Mouse (Mus musculus) c-Kit-positive CD71-positive TER-119-positive erythroid progenitor cells, embryonic 14.5 days (primary cell): ENCODE measurements around the gene Aaed1.

ENCODE experiments used
- DNase-seq: peaks from one replicate; pipeline ENCODE4 v3.0.0-alpha.2; 2013; ENCODE audit warnings: low spot score

Gene Aaed1

DNA sequence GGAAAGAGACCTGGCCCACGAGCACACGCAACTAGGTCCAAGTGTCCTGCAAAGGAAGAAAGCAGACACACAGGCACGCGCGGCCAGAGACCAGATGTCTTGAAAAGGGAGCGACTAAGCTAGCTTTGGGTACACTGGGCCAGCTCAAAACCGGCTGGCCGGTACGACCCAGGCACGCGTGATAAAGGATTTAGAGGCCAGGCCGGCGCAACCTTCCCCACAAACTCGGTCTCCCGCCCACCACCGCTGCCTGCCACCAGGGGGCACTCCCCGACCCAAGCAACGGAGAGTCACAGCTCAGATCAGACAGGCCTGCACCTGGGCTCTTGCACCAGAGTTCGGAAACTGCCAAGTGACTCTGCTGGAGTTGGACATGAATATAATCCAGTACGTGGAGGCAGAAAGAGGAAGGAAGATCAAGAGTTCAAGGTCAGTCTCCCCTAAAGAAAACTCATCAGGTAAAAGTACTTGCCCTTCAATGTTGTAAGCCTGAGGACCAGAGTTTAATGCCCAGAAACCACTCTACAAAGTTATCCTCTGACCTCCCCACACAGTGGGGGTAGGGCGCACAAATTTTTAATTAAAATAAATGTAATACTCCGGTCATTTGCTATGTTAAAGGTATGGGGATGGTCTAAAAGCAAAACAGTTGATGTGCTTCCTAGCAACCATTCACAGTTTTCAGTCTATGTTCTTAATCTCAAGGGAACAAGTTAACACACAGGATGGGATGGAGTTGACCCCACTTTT, 63.6 kb downstream of the Aaed1 start:
- peak; percentile 74 for DNase-seq

DNA sequence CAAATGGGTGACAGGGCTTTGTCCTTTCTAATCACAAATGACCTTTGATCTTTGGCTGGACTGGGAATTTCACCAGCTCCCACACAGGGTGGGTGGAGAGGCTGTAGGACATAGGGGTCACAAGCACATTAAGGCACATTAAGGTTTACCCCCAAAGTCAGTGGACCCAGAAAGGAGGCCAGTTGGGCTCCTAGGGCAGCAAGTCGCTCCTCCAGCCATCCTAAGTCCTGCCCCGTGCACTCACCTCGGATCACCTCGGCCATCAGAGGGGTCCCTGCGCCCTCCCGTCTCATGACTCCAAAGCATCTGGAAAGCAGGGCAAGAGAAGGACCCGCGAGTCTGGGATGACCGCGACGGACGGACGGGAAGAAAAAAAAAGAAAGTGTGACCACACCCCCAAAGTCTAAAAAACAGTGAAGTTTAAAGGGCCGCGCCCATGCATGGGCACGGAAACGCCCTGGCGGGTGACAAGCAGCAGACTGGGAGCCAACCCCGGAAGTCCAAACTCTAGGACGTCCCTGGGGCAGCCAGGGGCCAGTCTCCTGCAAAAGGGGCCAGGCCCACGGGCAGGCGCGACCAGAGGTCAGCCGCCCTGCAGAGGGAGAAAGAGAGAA, 64.2 kb downstream of the Aaed1 start:
- peak; percentile 62 for DNase-seq

DNA sequence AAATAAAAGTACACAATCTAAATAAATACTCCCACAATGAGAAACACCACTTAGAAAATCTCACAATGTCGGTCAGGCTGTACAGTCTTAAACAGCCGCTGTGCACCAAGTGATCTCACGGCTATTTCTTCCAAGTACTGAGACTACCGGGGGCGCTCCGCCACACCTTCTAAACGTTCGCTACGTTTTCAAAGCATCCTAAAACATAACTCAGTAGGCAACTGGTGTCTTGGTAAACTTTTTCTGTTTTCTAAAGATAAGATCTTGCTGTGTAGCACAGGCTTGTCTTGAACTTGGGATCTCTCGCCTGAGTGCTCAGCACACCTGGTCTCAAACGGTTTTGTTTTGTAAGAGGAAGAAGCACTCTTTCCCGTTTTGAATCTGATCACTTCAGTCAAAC, 66.4 kb downstream of the Aaed1 start:
- no peak for DNase-seq

DNA sequence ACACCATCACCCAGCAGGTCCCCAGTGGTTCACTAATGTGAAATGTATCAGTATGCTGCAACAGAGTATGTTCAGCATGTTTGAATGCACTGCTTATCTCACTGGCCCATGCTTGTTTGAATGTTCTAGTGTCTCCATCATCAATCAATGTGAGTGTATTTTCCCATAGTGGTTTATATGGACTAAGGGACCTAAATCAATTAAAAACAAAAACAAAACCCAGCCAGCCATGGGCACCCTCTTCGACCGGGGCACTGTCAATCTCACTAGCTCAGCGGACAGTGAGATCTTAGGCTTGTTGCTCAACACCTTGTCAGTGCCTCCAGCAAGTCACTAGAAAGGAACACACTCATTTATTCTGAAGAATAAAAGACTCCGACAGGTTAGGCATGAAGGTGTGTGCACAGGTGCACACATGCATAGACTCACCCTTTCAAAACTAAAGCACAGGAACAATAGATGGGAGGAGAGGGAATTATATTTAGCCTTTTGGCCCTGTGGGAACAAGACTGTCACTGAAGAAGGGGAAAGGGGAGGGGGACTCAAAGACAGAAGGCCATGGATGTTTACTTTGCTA, 67.7 kb downstream of the Aaed1 start:
- DNase-seq: no peak

DNA sequence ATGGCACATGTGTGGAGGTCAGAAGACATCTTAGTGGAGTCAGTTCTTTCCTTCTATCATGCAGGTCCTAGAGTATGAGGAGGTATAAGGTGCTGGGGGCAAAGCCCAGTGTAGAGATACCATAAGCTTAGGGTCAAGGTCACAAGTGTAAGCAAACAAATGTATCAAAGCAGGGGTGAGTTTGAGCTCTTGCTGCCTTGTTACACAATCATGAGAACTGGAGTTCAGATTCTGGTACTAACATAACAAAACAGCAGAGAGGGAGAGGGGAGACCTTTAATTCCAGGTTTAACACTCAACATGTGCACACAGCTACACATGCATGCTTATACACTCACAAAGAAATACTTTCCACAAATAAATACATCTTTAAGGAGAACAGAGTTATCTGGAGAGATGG, 69.8 kb downstream of the Aaed1 start:
- no peak for DNase-seq

DNA sequence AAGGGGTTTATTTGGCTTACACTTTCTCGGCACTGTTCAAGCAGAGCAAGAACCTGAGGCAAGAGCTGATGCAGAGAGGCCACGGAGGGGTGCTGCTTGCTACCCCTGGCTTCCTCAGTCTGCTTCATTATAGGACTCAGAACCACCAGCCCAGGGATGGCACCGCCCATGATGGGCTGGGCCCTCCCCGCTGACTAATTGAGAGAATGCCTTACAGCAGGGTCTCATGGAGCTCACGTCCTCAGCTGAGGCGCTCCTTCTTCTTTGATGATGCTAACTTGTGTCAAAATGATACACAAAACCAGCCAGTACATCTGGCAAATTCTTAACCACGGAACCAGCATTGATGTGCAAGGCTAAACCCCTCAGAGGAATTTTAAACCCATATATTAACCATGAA, 71.9 kb downstream of the Aaed1 start:
- no peak for DNase-seq

DNA sequence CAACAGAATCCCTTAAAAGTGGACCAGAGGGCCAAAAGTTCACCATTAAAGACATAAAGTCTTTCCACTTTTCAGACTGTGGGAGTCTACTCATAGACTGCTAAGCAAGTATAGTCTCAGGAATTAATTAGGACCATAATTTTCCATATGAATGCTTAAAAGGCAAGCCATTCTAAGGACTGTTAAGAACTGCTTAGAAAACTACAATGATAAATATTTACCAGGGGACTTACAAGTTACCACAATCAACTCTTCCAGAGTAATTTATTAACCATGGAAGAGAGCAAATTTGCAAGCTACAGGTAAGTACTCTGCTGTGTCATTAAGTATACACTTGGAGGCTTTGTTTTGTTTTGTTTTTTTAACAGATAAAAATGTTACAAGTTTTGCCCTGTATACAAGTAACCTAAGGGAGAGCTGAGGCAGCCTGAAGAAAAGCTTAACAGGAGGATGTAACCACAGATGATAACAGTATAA, 74.8 kb downstream of the Aaed1 start:
- DNase-seq: no peak

DNA sequence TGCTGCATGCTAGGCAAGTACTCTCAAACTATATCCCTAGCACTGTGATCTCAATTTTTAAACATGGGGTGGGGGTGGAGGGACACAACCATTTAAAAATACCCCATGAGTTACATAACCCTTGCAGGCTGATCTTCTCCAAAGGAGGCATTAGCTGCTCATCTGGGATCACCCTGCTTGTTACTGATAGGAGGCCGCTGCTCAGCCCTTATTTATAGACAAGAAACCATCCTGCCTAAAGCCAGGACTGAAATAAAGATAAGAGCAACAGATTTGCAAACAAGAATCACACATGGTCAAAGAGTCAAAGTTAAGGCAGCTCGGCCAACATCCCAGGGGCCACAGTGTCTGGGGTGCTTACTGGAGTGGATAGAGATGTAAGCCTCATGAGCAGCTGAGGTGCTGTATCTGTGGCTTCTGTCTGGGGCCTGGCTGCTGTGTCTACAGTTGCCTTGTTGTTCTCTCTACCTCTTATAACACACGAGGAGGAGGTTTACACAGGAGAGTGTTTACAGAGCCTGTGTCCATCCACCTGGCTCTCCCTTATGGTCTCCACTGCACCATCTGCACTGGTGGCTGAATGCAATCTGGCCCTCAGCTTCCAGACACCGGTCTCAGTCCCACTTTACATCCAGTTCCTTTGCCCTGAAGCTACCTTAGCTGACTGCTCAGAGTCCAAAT, 75.4 kb downstream of the Aaed1 start:
- DNase-seq: no peak

DNA sequence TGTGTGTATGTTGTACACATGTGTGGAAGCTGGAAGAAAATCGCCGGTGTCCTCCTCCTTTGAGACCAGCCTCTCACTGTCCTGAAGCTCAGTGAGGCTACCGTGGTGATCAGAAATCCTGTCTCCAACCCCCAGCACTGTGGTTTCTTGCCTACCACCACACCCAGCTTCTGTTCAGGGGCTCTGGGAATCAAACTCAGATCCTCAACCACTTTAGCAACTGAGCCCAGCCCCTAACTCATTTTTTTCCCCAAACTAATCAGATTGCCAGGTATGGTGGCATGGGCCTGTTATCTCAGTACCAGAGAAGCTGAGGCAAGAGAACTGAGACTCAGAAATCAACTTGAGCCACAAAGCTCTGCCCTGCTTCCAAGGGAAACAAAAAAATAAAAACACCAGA, 76.7 kb downstream of the Aaed1 start:
- no peak for DNase-seq

DNA sequence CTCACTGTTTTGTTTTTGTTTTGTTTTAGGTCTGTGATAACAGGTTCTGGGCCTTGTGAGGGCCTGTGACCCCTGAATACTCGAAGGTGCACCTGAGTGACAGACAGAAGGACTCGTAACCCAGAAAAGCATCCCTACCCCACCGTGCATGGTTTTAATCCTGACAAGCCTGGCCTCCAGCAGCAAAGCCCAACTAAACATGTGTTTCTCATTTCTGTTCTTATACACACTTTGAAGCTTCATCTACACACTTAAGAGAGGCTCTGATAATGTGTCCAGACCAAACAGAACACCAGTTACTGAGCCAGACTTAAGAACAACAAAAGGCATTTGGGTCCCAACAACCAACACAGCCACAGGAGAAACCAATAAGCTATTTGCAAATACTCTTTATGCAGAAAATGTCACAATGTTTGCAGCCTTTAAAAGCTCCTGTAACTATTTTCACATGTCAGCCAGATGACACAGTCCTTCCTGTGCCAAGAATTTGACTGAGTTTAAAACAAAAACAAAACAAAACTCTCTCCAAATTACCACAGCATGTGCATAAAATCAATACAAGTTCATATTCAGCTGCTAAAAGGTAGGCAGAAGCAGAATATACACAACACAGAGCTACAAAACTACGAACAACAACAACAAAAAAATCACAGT, 77.3 kb downstream of the Aaed1 start:
- no peak for DNase-seq

DNA sequence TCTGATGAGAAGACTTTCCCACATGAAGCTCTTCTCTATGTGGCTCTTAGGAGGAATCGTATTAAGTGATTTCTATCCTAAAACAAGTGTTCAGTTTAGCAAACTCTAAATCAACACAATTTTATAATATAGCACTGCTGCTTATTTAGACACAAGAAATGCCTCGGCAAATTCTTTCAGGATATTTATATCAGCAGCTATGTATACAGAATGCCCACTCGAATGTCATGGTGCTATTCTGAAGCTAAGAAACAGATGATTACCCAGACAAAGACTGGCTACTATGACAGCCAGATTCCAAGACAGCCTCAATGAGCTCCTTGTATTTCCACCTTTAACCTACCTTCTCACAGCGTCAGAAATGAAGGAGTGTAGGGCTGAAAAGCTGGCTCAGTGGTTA, 79.4 kb downstream of the Aaed1 start:
- DNase-seq: no peak

DNA sequence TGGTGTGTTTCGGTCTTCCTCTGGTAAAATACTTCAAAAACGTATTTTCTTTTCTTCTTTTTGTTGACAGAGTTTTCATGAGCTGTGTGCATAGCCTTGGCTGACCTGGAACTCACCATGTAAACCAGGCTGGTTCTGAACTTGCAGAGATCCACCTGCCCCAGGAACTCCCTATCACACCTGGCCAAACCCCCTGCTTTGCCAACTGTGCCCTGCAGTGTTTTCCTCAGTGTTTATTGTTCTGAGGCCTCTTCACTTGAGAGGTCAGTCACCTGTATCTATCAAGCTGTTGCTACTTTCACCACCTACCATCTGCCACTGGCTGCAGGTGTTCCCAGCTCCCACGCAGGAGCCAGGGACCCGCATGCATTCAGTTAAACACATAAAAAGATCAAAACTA, 85.8 kb downstream of the Aaed1 start:
- no peak for DNase-seq

DNA sequence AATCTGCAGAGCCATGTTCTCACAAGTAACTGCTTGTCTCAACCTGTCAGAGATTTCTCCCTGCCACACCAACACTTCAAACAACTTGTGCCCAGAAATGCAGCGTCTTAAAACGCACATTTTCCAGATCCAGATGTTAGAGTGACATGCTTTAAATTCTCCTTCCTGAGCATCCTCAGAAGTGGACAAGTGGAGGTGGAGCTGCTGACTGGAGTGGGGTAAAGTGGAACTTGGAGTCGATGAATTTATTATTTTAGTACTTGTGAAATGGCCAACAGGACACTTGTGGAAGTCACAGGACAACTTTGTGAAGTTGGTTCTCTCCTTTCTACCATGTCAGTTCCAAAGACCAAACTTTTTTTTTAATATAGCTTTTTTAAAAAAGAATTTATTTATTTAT, 86.8 kb downstream of the Aaed1 start:
- DNase-seq: no peak
